Mouse (Mus musculus): ENCODE measurements at regions not wholly inside any gene's neighbourhood (a gene's known extent, or its start where the extent isn't known, plus 50 kb on each side); places are given as distances from the start of the nearest gene placed in this dataset.
A peak's percentile ranks its signal among the peaks of the same experiment; 100 is the strongest.

GRCm38 (mm10) chr7:110715545-110715944 is 52.5 kb upstream of the Ampd3 start:
- peak; percentile 26 to 47 for DNase-seq (ENCODE audit: low spot score in 2 of 2)

- DNase-seq (ENCODE audit: low spot score in 2 of 2) = no peak
Measured at GRCm38 (mm10) chr7:110717104-110717503, 50.9 kb upstream of the Ampd3 start.

Measured in right cerebral cortex, adult 2 months (tissue).